Mouse (Mus musculus) left cerebral cortex, adult 2 months (tissue): ENCODE results near the gene Ar. TPM values are rescaled to one million over a fixed set of nuclear protein-coding genes. Genes with fewer than 3 reads are reported as not detected.

ENCODE experiments used
- DNase-seq, 2 experiments: peaks; one replicate each; pipeline ENCODE4 v3.0.0; 2021 to 2022; ENCODE audit warnings: low spot score in 2 of 2, mixed read lengths in 1 of 2; ENCODE audit errors: extremely low spot score in 1 of 2
- H3K27ac ChIP-seq: fragments of 200-600 bp; 2 replicates; pipeline ENCODE4 v1.8.1; 2022
- H3K4me3 ChIP-seq: fragments of 200-600 bp; 2 replicates; pipeline ENCODE4 v1.8.1; 2022
- CTCF ChIP-seq: fragments of 200-600 bp; IDR thresholded peaks from 2 replicates; pipeline ENCODE4 v1.8.1; 2022; ENCODE audit warnings: antibody characterized with exemption, mild to moderate bottlenecking, moderate library complexity
- intact Hi-C: fragments of 180-260 bp; cut with DNase I; formaldehyde crosslinking; loops from one replicate; pipeline ENCODE4 v1.15.1; 2025
- long read RNA-seq, 2 experiments: library from polyadenylated mRNA; stranded (forward); transcript quantifications; one replicate each; pipeline ENCODE4 v2.0.0; 2021; ENCODE audit warnings: borderline mapping rate in 2 of 2
- total RNA-seq, 2 experiments: library from RNA; stranded (reverse); gene quantifications; 2 replicates each; pipeline ENCODE4 v1.2.3; 2021

Ar gene
- total RNA-seq = 10 to 100 TPM; 15.4 to 15.6 TPM
- long read RNA-seq, experiment 1, full-length matches to known transcripts = 14 of 20 reads
- long read RNA-seq, experiment 1, partial matches to known transcripts = 4 of 20 reads
- long read RNA-seq, experiment 1, other reads (novel, unspliced or antisense) = 2 of 20 reads
- long read RNA-seq, experiment 2, full-length matches to known transcripts = 10 of 10 reads
- long read RNA-seq, experiment 2, partial matches to known transcripts = 0 of 10 reads
- long read RNA-seq, experiment 2, other reads (novel, unspliced or antisense) = 0 of 10 reads

DNA sequence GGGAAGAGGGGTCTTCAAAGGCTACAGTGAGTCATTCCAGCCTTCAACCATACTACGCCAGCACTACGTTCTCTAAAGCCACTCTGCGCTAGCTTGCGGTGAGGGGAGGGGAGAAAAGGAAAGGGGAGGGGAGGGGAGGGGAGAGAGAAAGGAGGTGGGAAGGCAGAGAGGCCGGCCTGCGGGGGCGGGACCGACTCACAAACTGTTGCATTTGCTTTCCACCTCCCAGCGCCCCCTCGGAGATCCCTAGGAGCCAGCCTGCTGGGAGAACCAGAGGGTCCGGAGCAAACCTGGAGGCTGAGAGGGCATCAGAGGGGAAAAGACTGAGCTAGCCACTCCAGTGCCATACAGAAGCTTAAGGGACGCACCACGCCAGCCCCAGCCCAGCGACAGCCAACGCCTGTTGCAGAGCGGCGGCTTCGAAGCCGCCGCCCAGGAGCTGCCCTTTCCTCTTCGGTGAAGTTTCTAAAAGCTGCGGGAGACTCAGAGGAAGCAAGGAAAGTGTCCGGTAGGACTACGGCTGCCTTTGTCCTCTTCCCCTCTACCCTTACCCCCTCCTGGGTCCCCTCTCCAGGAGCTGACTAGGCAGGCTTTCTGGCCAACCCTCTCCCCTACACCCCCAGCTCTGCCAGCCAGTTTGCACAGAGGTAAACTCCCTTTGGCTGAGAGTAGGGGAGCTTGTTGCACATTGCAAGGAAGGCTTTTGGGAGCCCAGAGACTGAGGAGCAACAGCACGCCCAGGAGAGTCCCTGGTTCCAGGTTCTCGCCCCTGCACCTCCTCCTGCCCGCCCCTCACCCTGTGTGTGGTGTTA is at the start of gene Ar:
Gene Ar (plus strand): TSS at position 239 of the 812 bp plus-strand sequence.
- H3K4me3 ChIP-seq = peak within 1 kb of the TSS; percentile 50
- TF ChIP-seq CTCF = no peak
- intact Hi-C loops = no loop called here
- H3K27ac ChIP-seq = peak within 1 kb of the TSS; percentile 80
- DNase-seq = no peak

DNA sequence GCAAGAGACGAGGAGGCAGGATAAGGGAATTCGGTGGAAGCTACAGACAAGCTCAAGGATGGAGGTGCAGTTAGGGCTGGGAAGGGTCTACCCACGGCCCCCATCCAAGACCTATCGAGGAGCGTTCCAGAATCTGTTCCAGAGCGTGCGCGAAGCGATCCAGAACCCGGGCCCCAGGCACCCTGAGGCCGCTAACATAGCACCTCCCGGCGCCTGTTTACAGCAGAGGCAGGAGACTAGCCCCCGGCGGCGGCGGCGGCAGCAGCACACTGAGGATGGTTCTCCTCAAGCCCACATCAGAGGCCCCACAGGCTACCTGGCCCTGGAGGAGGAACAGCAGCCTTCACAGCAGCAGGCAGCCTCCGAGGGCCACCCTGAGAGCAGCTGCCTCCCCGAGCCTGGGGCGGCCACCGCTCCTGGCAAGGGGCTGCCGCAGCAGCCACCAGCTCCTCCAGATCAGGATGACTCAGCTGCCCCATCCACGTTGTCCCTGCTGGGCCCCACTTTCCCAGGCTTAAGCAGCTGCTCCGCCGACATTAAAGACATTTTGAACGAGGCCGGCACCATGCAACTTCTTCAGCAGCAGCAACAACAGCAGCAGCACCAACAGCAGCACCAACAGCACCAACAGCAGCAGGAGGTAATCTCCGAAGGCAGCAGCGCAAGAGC is 1.3 kb downstream of the Ar start:
- TF ChIP-seq CTCF = no peak
- Histone ChIP-seq H3K4me3 (peak overlapping the region; percentile 50), H3K27ac (peak overlapping the region; percentile 80)
- intact Hi-C loops = loop anchor here (10.0 kb wide), 1 partner anchor 235 kb away; no protein-coding TSS in a partner anchor
- peak in 1 of 2 experiments; percentile 39 for DNase-seq

DNA sequence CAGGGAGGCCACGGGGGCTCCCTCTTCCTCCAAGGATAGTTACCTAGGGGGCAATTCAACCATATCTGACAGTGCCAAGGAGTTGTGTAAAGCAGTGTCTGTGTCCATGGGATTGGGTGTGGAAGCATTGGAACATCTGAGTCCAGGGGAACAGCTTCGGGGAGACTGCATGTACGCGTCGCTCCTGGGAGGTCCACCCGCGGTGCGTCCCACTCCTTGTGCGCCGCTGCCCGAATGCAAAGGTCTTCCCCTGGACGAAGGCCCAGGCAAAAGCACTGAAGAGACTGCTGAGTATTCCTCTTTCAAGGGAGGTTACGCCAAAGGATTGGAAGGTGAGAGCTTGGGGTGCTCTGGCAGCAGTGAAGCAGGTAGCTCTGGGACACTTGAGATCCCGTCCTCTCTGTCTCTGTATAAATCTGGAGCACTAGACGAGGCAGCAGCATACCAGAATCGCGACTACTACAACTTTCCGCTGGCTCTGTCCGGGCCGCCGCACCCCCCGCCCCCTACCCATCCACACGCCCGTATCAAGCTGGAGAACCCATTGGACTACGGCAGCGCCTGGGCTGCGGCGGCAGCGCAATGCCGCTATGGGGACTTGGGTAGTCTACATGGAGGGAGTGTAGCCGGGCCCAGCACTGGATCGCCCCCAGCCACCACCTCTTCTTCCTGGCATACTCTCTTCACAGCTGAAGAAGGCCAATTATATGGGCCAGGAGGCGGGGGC is 2.0 kb downstream of the Ar start:
- DNase-seq = peak in 1 of 2 experiments; percentile 13
- H3K4me3 ChIP-seq = peak overlapping the region; percentile 50

GRCm38 (mm10) chrX:98189759-98190158 is 41.2 kb downstream of the Ar start:
- H3K27ac ChIP-seq = no peak overlapping the region
- intact Hi-C loops = no loop called here
- TF ChIP-seq CTCF = no peak
- no peak overlapping the region for H3K4me3 ChIP-seq
- DNase-seq = no peak

More for the DNA sequence above, 2.0 kb downstream of the Ar start:
- intact Hi-C loops = loop anchor here (10.0 kb wide), 1 partner anchor 234 kb away; no protein-coding TSS in a partner anchor
- H3K27ac ChIP-seq = peak overlapping the region; percentile 80; the same call in 1 of the 2 replicates
- TF ChIP-seq CTCF = no peak

GRCm38 (mm10) chrX:98205766-98206165 is 57.2 kb downstream of the Ar start:
- no peak for TF ChIP-seq CTCF
- H3K27ac ChIP-seq = no peak overlapping the region
- intact Hi-C loops = no loop called here
- no peak for DNase-seq
- H3K4me3 ChIP-seq = no peak overlapping the region

DNA sequence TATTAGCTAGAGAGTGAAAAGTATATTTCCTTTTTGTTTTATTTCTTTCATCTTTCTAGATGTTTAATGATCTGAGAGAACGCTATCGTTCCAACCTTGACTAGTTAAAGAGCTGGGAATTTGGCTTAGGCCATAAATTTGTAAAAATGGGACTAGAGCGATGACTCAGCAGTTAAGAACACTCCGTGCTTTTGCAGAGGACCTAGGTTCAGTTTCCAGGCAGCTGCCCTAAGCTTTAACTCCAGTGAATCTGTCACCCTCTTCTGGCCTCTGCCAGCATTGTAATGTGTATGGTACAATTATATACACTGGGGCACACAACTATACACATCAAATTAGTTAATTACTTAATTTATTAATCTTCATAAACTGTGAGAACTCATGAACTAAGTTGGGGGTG is 58.6 kb downstream of the Ar start:
- no peak overlapping the region for H3K27ac ChIP-seq

DNA sequence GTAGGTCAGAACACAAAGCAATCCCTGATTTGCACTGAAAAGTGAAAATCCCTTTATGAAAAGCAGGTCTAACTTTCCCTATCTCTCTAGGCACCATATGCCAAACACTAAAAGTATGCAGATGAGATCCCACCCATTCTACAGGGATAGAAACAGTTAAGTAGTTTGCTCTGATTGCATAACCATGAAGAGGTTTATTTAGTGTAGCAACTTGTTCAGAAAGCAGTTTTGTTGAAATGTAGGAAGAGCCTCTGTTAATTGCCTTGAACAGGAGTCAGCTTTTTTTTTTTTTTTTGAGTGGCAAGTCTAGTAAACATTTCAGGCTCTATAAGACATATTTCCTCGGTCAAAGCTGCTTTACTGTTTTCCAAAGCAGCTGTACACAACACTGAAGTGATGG is 67.5 kb downstream of the Ar start:
- DNase-seq = no peak
- no peak overlapping the region for H3K4me3 ChIP-seq
- no peak overlapping the region for H3K27ac ChIP-seq
- intact Hi-C loops = no loop called here
- no peak for TF ChIP-seq CTCF

More for the DNA sequence above, 58.6 kb downstream of the Ar start:
- intact Hi-C loops = no loop called here
- no peak for TF ChIP-seq CTCF
- no peak for DNase-seq
- no peak overlapping the region for H3K4me3 ChIP-seq

- no peak for TF ChIP-seq CTCF
Measured at GRCm38 (mm10) chrX:98239011-98239410, 90.4 kb downstream of the Ar start.

DNA sequence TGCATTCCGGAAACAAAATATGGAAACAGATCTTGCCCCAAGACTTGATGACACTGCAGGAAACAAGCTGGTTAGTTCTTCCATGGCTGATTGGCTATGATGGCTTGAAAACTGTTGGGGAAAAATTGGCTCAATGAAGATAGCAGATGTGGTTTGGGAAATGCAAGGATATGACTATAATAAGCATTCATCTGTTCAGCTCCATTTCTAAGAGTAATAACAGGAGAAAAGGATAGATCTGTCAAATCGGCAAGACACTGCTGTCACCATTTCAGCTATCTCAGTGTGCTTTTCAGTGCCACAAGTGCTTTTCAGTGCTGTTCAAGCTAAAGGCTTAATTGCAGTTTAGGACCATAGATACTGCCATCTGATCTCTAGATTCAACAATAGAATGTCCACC is 96.5 kb downstream of the Ar start:
- Histone ChIP-seq H3K4me3 (no peak overlapping the region), H3K27ac (no peak overlapping the region)
- no peak for TF ChIP-seq CTCF
- intact Hi-C loops = no loop called here
- no peak for DNase-seq

More at GRCm38 (mm10) chrX:98239011-98239410, 90.4 kb downstream of the Ar start:
- DNase-seq = no peak
- intact Hi-C loops = no loop called here
- Histone ChIP-seq H3K27ac (no peak overlapping the region), H3K4me3 (no peak overlapping the region)

- DNase-seq = no peak
- no peak for TF ChIP-seq CTCF
- Histone ChIP-seq H3K27ac (no peak overlapping the region), H3K4me3 (no peak overlapping the region)
- intact Hi-C loops = no loop called here
Measured at GRCm38 (mm10) chrX:98248363-98248762, 99.8 kb downstream of the Ar start.

DNA sequence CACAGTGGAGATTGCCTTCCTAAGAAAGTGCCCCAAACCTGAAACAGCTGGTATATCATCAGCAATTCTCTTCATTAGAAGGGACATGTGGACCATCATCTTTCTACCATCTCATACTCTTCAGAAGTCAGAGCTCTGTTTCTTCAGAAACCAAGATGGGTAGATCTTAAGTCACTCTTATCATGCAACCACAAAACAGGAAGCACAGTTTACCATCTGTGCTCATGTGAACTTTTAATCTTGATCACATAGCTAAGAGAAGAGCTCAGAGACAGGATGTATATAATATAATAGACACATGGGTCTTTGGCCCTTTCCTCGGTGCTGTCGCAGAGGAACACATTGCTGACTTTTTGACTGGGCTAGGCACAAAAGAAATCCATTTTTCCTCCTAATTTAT is 111.1 kb downstream of the Ar start:
- no peak for TF ChIP-seq CTCF
- Histone ChIP-seq H3K4me3 (no peak overlapping the region), H3K27ac (no peak overlapping the region)
- intact Hi-C loops = no loop called here
- no peak for DNase-seq
